Mouse (Mus musculus) limb, embryonic 10.5 days (tissue): ENCODE measurements at regions not wholly inside any gene's neighbourhood (a gene's known extent, or its start where the extent isn't known, plus 50 kb on each side); places are given as distances from the start of the nearest gene placed in this dataset.

Experiments used
- DNase-seq: peaks from one replicate; pipeline ENCODE4 v3.0.0-alpha.2; 2017; ENCODE audit warnings: low spot score
- H3K27ac ChIP-seq: fragments of 300-500 bp; sonication (generic); 2 replicates; pipeline ENCODE4 v1.5.1; 2016; ENCODE audit warnings: mild to moderate bottlenecking
- H3K27me3 ChIP-seq: fragments of 300-500 bp; sonication (generic); 2 replicates; pipeline ENCODE4 v1.6.1; 2016; ENCODE audit warnings: low read depth, mild to moderate bottlenecking; ENCODE audit not compliant: poor library complexity, severe bottlenecking
- H3K36me3 ChIP-seq: fragments of 300-500 bp; sonication (generic); 2 replicates; pipeline ENCODE4 v1.6.1; 2016; ENCODE audit warnings: mild to moderate bottlenecking, moderate library complexity
- H3K4me1 ChIP-seq: fragments of 300-500 bp; sonication (generic); 2 replicates; pipeline ENCODE4 v1.6.1; 2016
- H3K4me3 ChIP-seq: fragments of 300-500 bp; sonication (generic); 2 replicates; pipeline ENCODE4 v1.5.1; 2016; ENCODE audit warnings: mild to moderate bottlenecking, moderate library complexity
- H3K9me3 ChIP-seq: fragments of 300-500 bp; sonication (generic); replicated peaks from 2 replicates; pipeline ENCODE4 v1.6.1; 2016; ENCODE audit warnings: mild to moderate bottlenecking
- WGBS: fragments of 180-500 bp; shearing (Covaris S2); methylation state at CpG from one replicate; pipeline ENCODE4 v1.1.7; 2016; 5-methylcytosine and 5-hydroxymethylcytosine counted together

DNA sequence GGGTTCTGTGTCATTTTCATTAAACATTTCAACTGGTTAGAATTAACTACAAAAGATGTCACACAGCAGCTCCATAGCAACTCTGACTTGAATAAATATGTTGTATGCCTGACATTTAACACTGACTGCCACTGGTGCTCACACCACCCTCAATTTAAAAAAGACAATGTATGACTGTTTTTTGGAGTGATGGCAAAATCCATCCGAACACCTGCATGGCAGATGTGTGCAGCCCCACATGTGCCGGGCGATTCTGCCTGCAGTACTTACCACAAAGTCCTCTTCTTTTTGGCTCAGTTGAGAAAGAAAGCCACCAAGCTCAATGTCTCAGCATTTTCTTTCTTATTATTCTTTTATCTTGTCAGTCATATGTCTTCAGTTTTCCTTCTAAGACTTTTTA is 199.4 kb downstream of the 4930544G11Rik start:
- Histone ChIP-seq H3K27me3 (no peaks in the 10 kb centered on the region), H3K4me1 (0 out of 2 replicates have a peak, but pooled peaks cover 6% of the 10 kb centered on the region), H3K4me3 (no peak overlapping the region), H3K27ac (no peak overlapping the region), H3K9me3 (no peaks in the 10 kb centered on the region), H3K36me3 (no peaks in the 10 kb centered on the region)
- DNase-seq, result peak; percentile 44
- WGBS, result 59% methylated on average over 3 of the region's 3 CpGs

DNA sequence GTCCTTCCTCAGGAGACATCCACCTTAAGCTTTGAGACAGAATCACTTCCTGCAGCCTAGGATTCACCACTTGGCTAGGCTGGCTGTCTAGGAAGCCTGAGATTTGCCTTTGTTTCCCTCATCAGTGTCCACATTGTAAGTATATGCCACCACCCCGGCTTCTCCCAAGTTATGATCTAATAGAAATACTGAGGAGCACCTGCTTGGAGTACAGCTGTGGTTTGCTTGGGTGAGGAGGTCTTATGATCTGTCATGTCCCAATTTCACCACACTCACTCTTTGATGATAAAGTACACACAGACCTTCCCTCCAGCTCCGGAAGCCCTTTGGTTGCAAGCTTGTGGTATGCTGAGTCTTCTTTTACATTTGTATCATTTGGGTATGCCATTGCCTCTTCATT is 202.4 kb downstream of the 4930544G11Rik start:
- no peaks in the 10 kb centered on the region for H3K27me3 ChIP-seq
- no peaks in the 10 kb centered on the region for H3K36me3 ChIP-seq
- no peaks in the 10 kb centered on the region for H3K9me3 ChIP-seq
- WGBS, result 95% methylated on average over 2 of the region's 2 CpGs
- H3K4me1 ChIP-seq, result 0 out of 2 replicates have a peak, but pooled peaks cover 6% of the 10 kb centered on the region
- DNase-seq, result no peak
- H3K27ac ChIP-seq, result no peak overlapping the region
- H3K4me3 ChIP-seq, result no peak overlapping the region

DNA sequence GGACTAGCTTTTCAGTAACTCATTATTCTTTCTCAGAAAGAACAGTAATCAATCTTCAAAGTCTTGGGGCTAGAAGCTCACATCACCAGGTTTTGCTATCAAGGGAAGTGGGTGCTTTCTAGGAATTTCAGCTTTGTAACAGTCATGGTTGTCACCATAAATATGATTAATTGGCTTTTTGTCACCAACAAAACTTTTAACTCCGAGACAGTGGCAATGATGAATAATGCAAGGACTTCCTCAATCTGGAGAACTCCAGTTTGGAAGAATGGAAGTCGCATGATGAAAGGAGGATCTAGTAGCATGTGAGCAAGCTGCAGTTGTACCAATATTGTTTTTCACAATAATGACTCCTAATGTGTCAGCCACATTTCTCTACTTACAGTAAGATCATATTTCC is 208.4 kb downstream of the 4930544G11Rik start:
- no peak overlapping the region for H3K4me3 ChIP-seq
- no peaks in the 10 kb centered on the region for H3K36me3 ChIP-seq
- H3K27me3 ChIP-seq, result no peaks in the 10 kb centered on the region
- 44% methylated on average over 2 of the region's 2 CpGs for WGBS
- no peaks in the 10 kb centered on the region for H3K9me3 ChIP-seq
- DNase-seq, result no peak
- H3K27ac ChIP-seq, result no peak overlapping the region
- H3K4me1 ChIP-seq, result no peaks in the 10 kb centered on the region

DNA sequence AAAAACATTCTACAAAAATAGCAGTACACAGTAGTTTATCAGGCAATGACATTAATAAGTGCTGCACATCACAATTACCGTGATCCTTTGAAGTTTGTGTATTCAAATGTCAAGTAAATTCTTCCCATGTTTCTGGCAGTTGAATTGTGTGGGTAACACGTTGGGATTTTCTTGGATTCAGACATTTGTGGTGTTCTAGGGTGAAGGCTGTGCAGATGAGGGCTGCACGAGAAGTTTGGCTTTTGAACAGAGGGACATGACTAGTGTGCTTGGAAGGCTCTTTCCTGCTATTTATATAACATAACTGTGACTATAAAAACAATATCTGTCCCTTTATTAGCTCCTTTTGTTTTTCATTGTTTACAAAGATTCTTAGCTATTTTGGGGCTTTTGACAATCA is 216.5 kb downstream of the 4930544G11Rik start:
- Histone ChIP-seq H3K9me3 (no peaks in the 10 kb centered on the region), H3K4me1 (no peaks in the 10 kb centered on the region), H3K27me3 (no peaks in the 10 kb centered on the region), H3K4me3 (no peak overlapping the region), H3K27ac (no peak overlapping the region), H3K36me3 (no peaks in the 10 kb centered on the region)
- 75% methylated on average over 3 of the region's 3 CpGs for WGBS
- no peak for DNase-seq

- Histone ChIP-seq H3K4me1 (peaks cover 28% of the 10 kb centered on the region), H3K9me3 (no peaks in the 10 kb centered on the region), H3K36me3 (no peaks in the 10 kb centered on the region), H3K27ac (no peak overlapping the region), H3K4me3 (no peak overlapping the region), H3K27me3 (no peaks in the 10 kb centered on the region)
- no peak for DNase-seq
- 95% methylated on average over 1 of the region's 1 CpGs for WGBS
Measured at GRCm38 (mm10) chr6:66197990-66198389, 245.6 kb downstream of the 4930544G11Rik start.

GRCm38 (mm10) chr6:66200136-66200790 is 247.9 kb downstream of the 4930544G11Rik start:
- Histone ChIP-seq H3K27ac (peak overlapping the region; percentile 68; the same call in 1 of the 2 replicates), H3K4me3 (peak overlapping the region; percentile 14; the same call in 1 of the 2 replicates), H3K36me3 (no peaks in the 10 kb centered on the region), H3K27me3 (no peaks in the 10 kb centered on the region), H3K9me3 (no peaks in the 10 kb centered on the region), H3K4me1 (peaks cover 28% of the 10 kb centered on the region)
- WGBS, result 21% methylated on average over 6 of the region's 6 CpGs
- DNase-seq, result no peak

- Histone ChIP-seq H3K36me3 (no peaks in the 10 kb centered on the region), H3K4me3 (no peak overlapping the region), H3K27ac (no peak overlapping the region), H3K27me3 (no peaks in the 10 kb centered on the region), H3K9me3 (no peaks in the 10 kb centered on the region), H3K4me1 (peaks cover 13% of the 10 kb centered on the region)
- no peak for DNase-seq
- WGBS, result 40% methylated on average over 5 of the region's 5 CpGs
Measured at GRCm38 (mm10) chr6:66206197-66206925, 254.0 kb downstream of the 4930544G11Rik start.

DNA sequence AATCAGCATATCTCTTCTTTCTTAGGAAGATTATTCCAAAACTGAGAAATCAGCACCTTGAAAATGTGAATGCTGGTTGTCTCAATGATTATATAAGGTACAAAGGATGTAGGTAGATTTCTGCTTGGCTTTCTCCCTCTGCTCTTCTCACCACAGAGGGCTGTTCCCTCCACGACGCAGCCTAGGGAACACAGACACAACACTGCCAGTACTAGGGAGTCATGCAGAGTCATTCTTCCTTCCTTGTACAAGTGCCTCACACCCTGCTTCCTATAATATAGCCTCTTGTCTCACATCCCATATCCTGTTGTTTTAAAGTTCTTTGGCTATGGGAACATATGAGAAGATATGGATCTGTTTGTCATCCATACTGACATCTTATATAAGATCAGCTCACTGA is 265.1 kb downstream of the 4930544G11Rik start:
- Histone ChIP-seq H3K36me3 (no peaks in the 10 kb centered on the region), H3K27me3 (no peaks in the 10 kb centered on the region), H3K4me3 (no peak overlapping the region), H3K4me1 (0 out of 2 replicates have a peak, but pooled peaks cover 4% of the 10 kb centered on the region), H3K9me3 (no peaks in the 10 kb centered on the region), H3K27ac (no peak overlapping the region)
- 79% methylated on average over 2 of the region's 2 CpGs for WGBS
- no peak for DNase-seq

DNA sequence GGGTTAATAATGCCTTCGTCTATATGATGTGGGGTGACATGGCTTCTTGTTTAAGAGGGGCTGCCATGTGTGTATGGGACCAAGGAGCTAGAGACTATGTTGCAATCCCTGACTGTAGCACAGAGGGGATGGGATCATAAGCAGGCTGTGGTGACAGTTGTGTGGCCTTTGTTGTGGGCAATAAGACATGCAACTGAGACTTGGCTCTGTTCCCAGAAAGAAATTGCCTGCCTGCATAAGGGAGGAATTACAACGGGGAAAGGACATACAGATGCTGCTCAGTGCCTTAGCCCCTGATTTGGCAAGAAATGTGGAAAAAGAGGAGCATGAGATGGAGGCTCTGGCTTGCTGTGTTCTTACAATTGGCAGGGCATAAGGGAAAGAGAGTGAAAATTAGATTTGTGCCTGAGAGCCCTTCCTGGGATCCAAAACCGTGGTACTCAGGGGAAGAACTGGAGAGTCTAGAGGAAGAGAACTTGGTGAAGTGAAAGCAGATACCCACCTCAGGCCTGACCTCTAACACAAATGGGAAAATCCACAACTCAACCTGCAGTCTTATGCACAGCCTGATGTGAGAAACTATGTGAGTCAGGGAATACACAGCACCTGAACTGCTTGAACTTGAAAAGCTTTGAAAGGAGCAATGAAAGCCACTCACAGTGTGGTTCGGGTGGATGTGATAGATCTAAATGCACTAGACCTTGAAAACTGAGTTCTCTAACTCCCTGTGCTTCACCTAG is 271.9 kb downstream of the 4930544G11Rik start:
- Histone ChIP-seq H3K27ac (no peak overlapping the region), H3K27me3 (no peaks in the 10 kb centered on the region)
- 84% methylated on average over 4 of the region's 4 CpGs for WGBS

GRCm38 (mm10) chr6:66236368-66236767 is 284.0 kb downstream of the 4930544G11Rik start:
- no peaks in the 10 kb centered on the region for H3K36me3 ChIP-seq
- no peaks in the 10 kb centered on the region for H3K4me1 ChIP-seq
- H3K27me3 ChIP-seq, result no peaks in the 10 kb centered on the region
- no peak for DNase-seq
- no peak overlapping the region for H3K4me3 ChIP-seq
- 72% methylated on average over 2 of the region's 2 CpGs for WGBS
- H3K9me3 ChIP-seq, result no peaks in the 10 kb centered on the region
- no peak overlapping the region for H3K27ac ChIP-seq

More for the DNA sequence above, 271.9 kb downstream of the 4930544G11Rik start:
- no peaks in the 10 kb centered on the region for H3K9me3 ChIP-seq
- DNase-seq, result no peak
- H3K36me3 ChIP-seq, result no peaks in the 10 kb centered on the region
- no peaks in the 10 kb centered on the region for H3K4me1 ChIP-seq
- no peak overlapping the region for H3K4me3 ChIP-seq

GRCm38 (mm10) chr6:66255378-66255777 is 279.8 kb upstream of the Mad2l1 start:
- DNase-seq, result no peak
- no peaks in the 10 kb centered on the region for H3K36me3 ChIP-seq
- H3K4me1 ChIP-seq, result no peaks in the 10 kb centered on the region
- no peak overlapping the region for H3K27ac ChIP-seq
- 92% methylated on average over 4 of the region's 4 CpGs for WGBS
- no peaks in the 10 kb centered on the region for H3K27me3 ChIP-seq
- H3K4me3 ChIP-seq, result no peak overlapping the region
- H3K9me3 ChIP-seq, result no peaks in the 10 kb centered on the region

- 81% methylated on average over 3 of the region's 3 CpGs for WGBS
- H3K27ac ChIP-seq, result no peak overlapping the region
- H3K4me1 ChIP-seq, result no peaks in the 10 kb centered on the region
- H3K27me3 ChIP-seq, result no peaks in the 10 kb centered on the region
- no peak overlapping the region for H3K4me3 ChIP-seq
- H3K36me3 ChIP-seq, result no peaks in the 10 kb centered on the region
- DNase-seq, result no peak
- no peaks in the 10 kb centered on the region for H3K9me3 ChIP-seq
Measured at GRCm38 (mm10) chr6:66263429-66263828, 271.8 kb upstream of the Mad2l1 start.

GRCm38 (mm10) chr6:66263918-66264317 is 271.3 kb upstream of the Mad2l1 start:
- WGBS, result 93% methylated on average over 1 of the region's 1 CpGs
- Histone ChIP-seq H3K9me3 (no peaks in the 10 kb centered on the region), H3K4me1 (no peaks in the 10 kb centered on the region), H3K36me3 (no peaks in the 10 kb centered on the region), H3K27ac (no peak overlapping the region), H3K27me3 (no peaks in the 10 kb centered on the region), H3K4me3 (no peak overlapping the region)
- no peak for DNase-seq
